Mouse (Mus musculus) liver, embryonic 14.5 days (tissue): ENCODE data around the gene Acsm2. TPM values are rescaled to one million over a fixed set of nuclear protein-coding genes. Genes with fewer than 3 reads are reported as not detected.

ENCODE experiments used
- ATAC-seq: fragments of 200-750 bp; cut with Nextera tagmentation; 2 replicates; pipeline ENCODE4 v1.8.0; 2017; ENCODE audit warnings: moderate number of reproducible peaks, mild to moderate bottlenecking, moderate library complexity; ENCODE audit not compliant: insufficient read depth
- DNase-seq, 3 experiments: peaks; one replicate each; pipeline ENCODE4 v3.0.0-alpha.2; 2012 to 2013; ENCODE audit warnings: low read depth in 3 of 3, low spot score in 3 of 3
- H3K27ac ChIP-seq: fragments of 300-500 bp; sonication (generic); 2 replicates; pipeline ENCODE4 v1.5.1; 2014; ENCODE audit warnings: moderate library complexity, mild to moderate bottlenecking, control low read depth, inconsistent platforms
- H3K27me3 ChIP-seq: fragments of 300-500 bp; sonication (generic); 2 replicates; pipeline ENCODE4 v1.6.1; 2014; ENCODE audit warnings: mild to moderate bottlenecking, low read length, moderate library complexity; ENCODE audit not compliant: control insufficient read depth, insufficient read depth
- H3K36me3 ChIP-seq: fragments of 300-500 bp; sonication (generic); replicated peaks from 2 replicates; pipeline ENCODE4 v1.6.1; 2014; ENCODE audit warnings: low read depth; ENCODE audit not compliant: control insufficient read depth, insufficient read depth
- H3K4me1 ChIP-seq, 2 experiments: fragments of 200-500 bp in 1 of 2; fragments of 300-500 bp in 1 of 2; sonication (generic) in 1 of 2; replicated peaks; 2 replicates each; pipeline ENCODE4 v1.6.1; 2012 to 2014; ENCODE audit warnings: antibody characterized with exemption in 1 of 2, inconsistent platforms in 1 of 2, low read length in 1 of 2; ENCODE audit not compliant: control insufficient read depth in 2 of 2, insufficient read depth in 2 of 2
- H3K4me2 ChIP-seq: fragments of 300-500 bp; sonication (generic); 2 replicates; pipeline ENCODE4 v1.6.1; 2014; ENCODE audit warnings: low read depth, mild to moderate bottlenecking, control low read depth, moderate library complexity
- H3K4me3 ChIP-seq, 2 experiments: fragments of 200-500 bp in 1 of 2; fragments of 300-500 bp in 1 of 2; sonication (generic) in 1 of 2; 2 replicates each; pipeline ENCODE4 v1.5.1; 2012 to 2014; ENCODE audit warnings: low read depth in 2 of 2, low read length in 2 of 2, mild to moderate bottlenecking in 2 of 2, control low read depth in 1 of 2, inconsistent platforms in 1 of 2, moderate library complexity in 1 of 2; ENCODE audit not compliant: insufficient read depth in 1 of 2
- H3K9ac ChIP-seq: fragments of 300-500 bp; sonication (generic); replicated peaks from 2 replicates; pipeline ENCODE4 v1.6.1; 2014; ENCODE audit warnings: mild to moderate bottlenecking, control low read depth, moderate library complexity
- H3K9me3 ChIP-seq: fragments of 300-500 bp; sonication (generic); 2 replicates; pipeline ENCODE4 v1.6.1; 2016; ENCODE audit warnings: low read length, mixed read lengths; ENCODE audit not compliant: control insufficient read depth
- CTCF ChIP-seq: IDR thresholded peaks from 2 replicates; pipeline ENCODE4 v1.5.1; 2016; ENCODE audit warnings: antibody characterized with exemption, low read depth, control low read depth
- EP300 ChIP-seq: IDR thresholded peaks from 2 replicates; pipeline ENCODE4 v1.6.1; 2016; ENCODE audit warnings: antibody characterized with exemption, low read depth
- WGBS: fragments of 180-500 bp; shearing (Covaris S2); extraction: QIAGEN DNeasy Blood & Tissue Kit; methylation state at CpG from one replicate; pipeline ENCODE4 v1.1.7; 2014; ENCODE audit not compliant: insufficient replicate concordance; 5-methylcytosine and 5-hydroxymethylcytosine counted together
- polyA plus RNA-seq, 2 experiments: library from polyadenylated mRNA; depleted of rRNA in 1 of 2; stranded (reverse) in 1 of 2; unstranded in 1 of 2; fragments of >200 nt; fragmentation: Nextera tagmentation in 1 of 2; extraction: Ambion mirVana in 1 of 2; gene quantifications; 2 replicates each; pipeline versions ENCODE4 v1.2.1 to v1.2.3; 2012 to 2014

Gene Acsm2
- polyA plus RNA-seq, 2 experiments = not detected

- no peaks in the 10 kb centered on the region for H3K9me3 ChIP-seq
- 57% methylated on average over 9 of the region's 9 CpGs for WGBS
- DNase-seq = no peak
- no peak overlapping the region for H3K4me2 ChIP-seq
- no peak overlapping the region for H3K4me3 ChIP-seq
- no peak overlapping the region for H3K9ac ChIP-seq
- H3K4me1 ChIP-seq = no peaks in the 10 kb centered on the region
- no peaks in the 10 kb centered on the region for H3K27me3 ChIP-seq
- no peaks in the 10 kb centered on the region for H3K36me3 ChIP-seq
- no peak overlapping the region for H3K27ac ChIP-seq
- ATAC-seq = no peak
- TF ChIP-seq CTCF (no peak), EP300 (no peak)
Observed at GRCm38 (mm10) chr7:119605926-119606663, 52.0 kb downstream of the Acsm2 start.

GRCm38 (mm10) chr7:119606664-119607076, 52.5 kb downstream of the Acsm2 start, which contains the start of gene Acsm1:
Gene Acsm1 (plus strand): TSS chr7:119607026.
- Histone ChIP-seq H3K4me2 (no peak within 1 kb of the TSS), H3K36me3 (no peaks in the 10 kb centered on the region), H3K27me3 (no peaks in the 10 kb centered on the region), H3K4me3 (no peak within 1 kb of the TSS), H3K27ac (no peak within 1 kb of the TSS), H3K4me1 (no peaks in the 10 kb centered on the region), H3K9ac (no peak within 1 kb of the TSS), H3K9me3 (no peaks in the 10 kb centered on the region)
- TF ChIP-seq CTCF (no peak), EP300 (no peak)
- ATAC-seq (no peak), DNase-seq (no peak)
- WGBS = 59% methylated on average over 5 of the region's 5 CpGs

DNA sequence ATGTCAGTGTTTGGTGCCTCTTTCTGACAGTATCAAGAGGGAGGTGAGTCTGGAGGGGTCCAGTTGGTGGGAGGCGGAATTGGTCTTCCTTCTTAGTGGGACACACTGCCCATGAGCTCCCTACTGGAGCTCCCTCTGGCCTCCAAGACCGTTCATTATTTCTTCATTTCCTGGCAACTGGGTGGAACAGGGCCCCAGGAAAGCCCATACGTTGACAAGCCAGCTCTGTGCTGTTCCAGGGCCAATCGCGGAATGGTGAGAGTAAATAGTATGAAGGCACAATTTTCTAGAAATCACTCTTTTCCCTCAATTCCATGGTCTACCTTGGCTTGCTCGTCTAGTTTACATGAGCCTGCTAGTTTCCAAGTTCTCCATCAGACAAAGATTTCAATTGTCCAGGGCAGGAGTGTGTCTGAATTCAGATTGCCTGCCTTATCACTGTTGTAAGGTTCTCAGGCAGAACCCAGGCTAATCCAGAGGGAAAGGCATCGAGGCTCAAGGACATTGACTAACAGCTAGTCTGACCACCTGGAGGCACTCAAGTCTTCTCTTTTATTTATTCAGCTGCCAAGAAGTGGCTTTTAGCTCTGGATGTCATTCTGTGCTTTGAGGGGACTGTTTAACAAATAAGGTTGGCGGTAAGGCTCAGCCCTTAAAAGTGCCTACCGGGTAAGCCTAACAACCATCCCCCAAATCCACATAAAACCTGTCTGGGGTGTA, 53.8 kb downstream of the Acsm2 start:
- Histone ChIP-seq H3K4me2 (no peak overlapping the region), H3K9me3 (no peaks in the 10 kb centered on the region), H3K27me3 (no peaks in the 10 kb centered on the region), H3K4me1 (no peaks in the 10 kb centered on the region), H3K4me3 (no peak overlapping the region), H3K9ac (no peak overlapping the region), H3K27ac (no peak overlapping the region), H3K36me3 (no peaks in the 10 kb centered on the region)
- TF ChIP-seq EP300 (no peak), CTCF (no peak)
- 58% methylated on average over 9 of the region's 9 CpGs for WGBS
- ATAC-seq (no peak), DNase-seq (no peak)

DNA sequence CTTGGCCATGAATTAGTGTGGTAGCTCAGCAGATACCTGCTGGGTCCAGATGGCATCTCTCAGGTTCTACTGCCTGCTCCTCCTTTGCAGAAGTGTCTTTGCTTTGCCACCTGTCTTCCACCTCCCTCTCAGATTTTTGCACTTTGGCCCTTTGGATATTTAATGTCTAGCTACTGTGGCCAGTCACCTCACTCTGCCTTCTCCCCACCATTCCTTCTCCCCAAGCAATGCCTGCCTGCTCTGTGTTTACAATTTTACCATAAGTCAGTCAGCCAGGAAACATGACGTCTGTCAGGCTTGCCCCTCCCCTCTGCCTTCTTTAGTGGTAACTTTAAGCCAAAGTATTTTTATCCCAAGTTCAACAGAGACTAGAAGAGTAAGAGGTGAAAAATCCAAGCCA, 62.4 kb downstream of the Acsm2 start:
- Histone ChIP-seq H3K27me3 (no peaks in the 10 kb centered on the region), H3K36me3 (no peaks in the 10 kb centered on the region), H3K27ac (no peak overlapping the region), H3K9ac (no peak overlapping the region), H3K4me2 (no peak overlapping the region), H3K4me1 (no peaks in the 10 kb centered on the region; a peak in 1 of 4 replicates), H3K9me3 (no peaks in the 10 kb centered on the region), H3K4me3 (no peak overlapping the region)
- WGBS = 27% methylated on average over 1 of the region's 1 CpGs
- ATAC-seq = no peak
- TF ChIP-seq CTCF = no peak
- no peak for DNase-seq

- no peak overlapping the region for H3K4me3 ChIP-seq
- no peaks in the 10 kb centered on the region; a peak in 1 of 4 replicates for H3K4me1 ChIP-seq
- no peaks in the 10 kb centered on the region for H3K9me3 ChIP-seq
- no peaks in the 10 kb centered on the region for H3K27me3 ChIP-seq
- ATAC-seq (no peak), DNase-seq (no peak)
- WGBS = 56% methylated on average over 6 of the region's 6 CpGs
- no peak overlapping the region for H3K27ac ChIP-seq
- no peak overlapping the region for H3K9ac ChIP-seq
- TF ChIP-seq CTCF (no peak), EP300 (no peak)
- H3K36me3 ChIP-seq = no peaks in the 10 kb centered on the region
- no peak overlapping the region for H3K4me2 ChIP-seq
Observed at GRCm38 (mm10) chr7:119617593-119617992, 63.5 kb downstream of the Acsm2 start.
